Mouse (Mus musculus): ENCODE data around the gene Elmod3. TPM values are rescaled to one million over a fixed set of nuclear protein-coding genes. Genes with fewer than 3 reads are reported as not detected.

Elmod3 gene
- polyA plus RNA-seq, 1 experiment = 23.4 TPM

GRCm38 (mm10) chr6:72518842-72519241 lies 79.4 kb downstream of the Elmod3 start:
- no peak overlapping the region for H3K4me3 ChIP-seq (ENCODE audit: control insufficient read depth, insufficient read depth, low read length)
- no peaks in the 10 kb centered on the region for H3K27me3 ChIP-seq (ENCODE audit: control insufficient read depth, insufficient read depth, low read length)
- 88% methylated on average over 1 of the region's 1 CpGs for WGBS
- no peak for DNase-seq
- TF ChIP-seq CTCF (IDR thresholded peaks at IDR 0.05; ENCODE audit: borderline replicate concordance, control insufficient read depth, extremely low read depth, insufficient read depth, low read length, poor library complexity) (no peak), POLR2A (IDR thresholded peaks at IDR 0.05; ENCODE audit: control insufficient read depth, extremely low read depth, insufficient read depth, low read length, poor library complexity) (no peak)
- no peak overlapping the region for H3K27ac ChIP-seq (ENCODE audit: control insufficient read depth, insufficient read depth, low read length)
- H3K4me1 ChIP-seq (replicated peaks; ENCODE audit: control insufficient read depth, insufficient read depth, low read length) = no peaks in the 10 kb centered on the region
- H3K36me3 ChIP-seq (ENCODE audit: control insufficient read depth, insufficient read depth, low read length) = no peaks in the 10 kb centered on the region

Other genes with a start within 250 kb of the Elmod3 start
- 14.4 and 19.4 TPM in 2 replicates for gene Tmem150a, start 243.0 kb downstream of the Elmod3 start, polyA plus RNA-seq (2012; rRNA removed)
- 90.7 and 98.9 TPM in 2 replicates for gene Rnf181, start 231.5 kb downstream of the Elmod3 start, polyA plus RNA-seq (2012; rRNA removed)
- 18.2 and 24.0 TPM in 2 replicates for gene Vamp5, start 217.9 kb downstream of the Elmod3 start, polyA plus RNA-seq (2012; rRNA removed)
- 104 and 149 TPM in 2 replicates for gene Vamp8, start 207.7 kb downstream of the Elmod3 start, polyA plus RNA-seq (2012; rRNA removed)
- gene Ggcx, start 184.1 kb downstream of the Elmod3 start, polyA plus RNA-seq (2012; rRNA removed) = 14.0 and 15.3 TPM in 2 replicates
- gene Mat2a, start 158.9 kb downstream of the Elmod3 start, polyA plus RNA-seq (2012; rRNA removed) = 140 and 162 TPM in 2 replicates
- 4.5 and 6.5 TPM in 2 replicates for gene Sh2d6, start 76.7 kb downstream of the Elmod3 start, polyA plus RNA-seq (2012; rRNA removed)
- gene Capg, start 54.0 kb downstream of the Elmod3 start, polyA plus RNA-seq (2012; rRNA removed) = 49.1 and 50.6 TPM in 2 replicates
- gene Retsat, start 62 bp upstream of the Elmod3 start, polyA plus RNA-seq (2012; rRNA removed) = 16.5 and 17.1 TPM in 2 replicates
- 33.2 and 37.9 TPM in 2 replicates for gene Tgoln1, start 18.6 kb upstream of the Elmod3 start, polyA plus RNA-seq (2012; rRNA removed)
- 6.0 and 7.8 TPM in 2 replicates for gene Tcf7l1, start 190.8 kb upstream of the Elmod3 start, polyA plus RNA-seq (2012; rRNA removed)